Mouse (Mus musculus): ENCODE results near the gene Krtap19-2.

The Krtap19-2 gene

GRCm38 (mm10) chr16:88874169-88874568, at the start of gene Krtap19-2:
Gene Krtap19-2 (minus strand): TSS chr16:88874269.
- no peak for DNase-seq (ENCODE audit: low spot score)

- no peak for DNase-seq (ENCODE audit: low spot score)
Measured at GRCm38 (mm10) chr16:88896357-88896756, 22.3 kb upstream of the Krtap19-2 start, which contains the start of gene Krtap19-5. Gene Krtap19-5 (minus strand): TSS chr16:88896457.

- DNase-seq (ENCODE audit: low spot score), result no peak
Measured at GRCm38 (mm10) chr16:88886870-88887269, 12.8 kb upstream of the Krtap19-2 start.

- DNase-seq (ENCODE audit: low spot score), result no peak
Measured at GRCm38 (mm10) chr16:88884989-88885388, 10.9 kb upstream of the Krtap19-2 start, which contains the start of gene Krtap19-4. Gene Krtap19-4 (minus strand): TSS chr16:88885089.

DNA sequence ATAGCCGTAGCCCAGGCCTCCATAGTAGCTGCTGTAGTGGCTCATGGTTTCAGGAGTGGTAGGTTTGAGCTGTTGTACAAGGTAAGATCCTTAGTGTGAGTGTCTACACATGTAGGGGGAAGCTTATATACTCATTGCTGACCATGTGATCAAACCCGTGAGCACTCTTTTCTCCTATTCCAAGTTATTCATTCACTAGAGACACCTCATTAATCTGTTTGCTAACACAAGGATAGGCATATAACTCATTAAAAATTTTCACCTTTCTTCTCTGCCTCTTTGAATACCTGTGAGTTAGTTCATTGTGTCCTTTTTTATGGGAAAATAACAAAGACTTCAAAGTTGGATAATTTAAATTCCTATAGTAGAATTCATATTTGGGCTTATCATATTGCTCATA, 3.9 kb upstream of the Krtap19-2 start, which contains the start of gene Krtap19-3:
Gene Krtap19-3 (minus strand): TSS at position 101 of the 400 bp plus-strand sequence.
- no peak for DNase-seq (ENCODE audit: low spot score)

DNA sequence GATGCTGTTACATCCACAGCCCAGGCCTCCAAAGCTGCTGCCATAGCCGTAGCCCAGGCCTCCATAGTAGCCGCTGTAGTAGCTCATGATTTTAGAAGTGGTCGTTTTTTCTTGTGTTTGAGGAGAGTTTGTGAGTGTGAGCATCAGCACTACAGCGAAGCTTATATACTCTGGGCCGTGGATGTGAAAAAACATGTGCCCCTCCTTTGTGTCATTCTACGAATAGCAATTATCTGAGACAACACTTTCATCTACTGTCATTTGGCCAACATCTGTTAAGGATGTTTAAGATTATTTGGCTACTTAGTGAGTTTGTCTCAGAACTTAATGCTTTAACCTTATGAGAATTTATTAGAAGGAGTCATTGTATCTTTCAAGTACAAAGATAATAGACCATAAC, 4.8 kb downstream of the Krtap19-2 start, which contains the start of gene Krtap19-1:
Gene Krtap19-1 (minus strand): TSS at position 101 of the 400 bp plus-strand sequence.
- no peak for DNase-seq (ENCODE audit: low spot score)

GRCm38 (mm10) chr16:88864887-88865407, 9.1 kb downstream of the Krtap19-2 start:
- DNase-seq (ENCODE audit: low spot score), result no peak

GRCm38 (mm10) chr16:88851450-88851849, 22.6 kb downstream of the Krtap19-2 start:
- DNase-seq (ENCODE audit: low spot score), result no peak

DNA sequence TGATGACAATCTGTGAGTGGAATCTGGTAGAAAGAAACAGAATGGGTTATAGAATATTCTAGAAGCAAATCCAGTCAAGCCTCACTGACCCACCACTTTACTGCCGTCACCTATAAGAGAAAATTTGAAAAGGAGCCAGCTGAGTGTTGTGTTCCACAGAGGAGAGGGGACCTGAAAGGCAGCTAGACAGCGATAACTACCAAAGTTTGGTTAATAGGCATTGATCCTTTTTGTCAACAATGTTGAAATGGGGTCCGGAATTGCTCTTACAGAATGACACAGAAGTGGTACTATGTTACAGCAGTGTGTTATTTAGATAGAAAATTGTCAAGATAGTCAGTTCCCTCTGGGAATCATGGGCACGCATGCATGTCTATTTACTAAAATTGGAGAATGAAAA, 25.5 kb downstream of the Krtap19-2 start:
- no peak for DNase-seq (ENCODE audit: low spot score)

GRCm38 (mm10) chr16:88847363-88847762, 26.7 kb downstream of the Krtap19-2 start:
- no peak for DNase-seq (ENCODE audit: low spot score)

GRCm38 (mm10) chr16:88826978-88827377, 47.1 kb downstream of the Krtap19-2 start:
- DNase-seq (ENCODE audit: low spot score), result no peak

- no peak for DNase-seq (ENCODE audit: low spot score)
Measured at GRCm38 (mm10) chr16:88826095-88826652, 47.9 kb downstream of the Krtap19-2 start, which contains the start of gene Krtap14. Gene Krtap14 (minus strand): TSS chr16:88826145.

- DNase-seq (ENCODE audit: low spot score), result no peak
Measured at GRCm38 (mm10) chr16:88823736-88824135, 50.3 kb downstream of the Krtap19-2 start.
